Mouse (Mus musculus) embryonic facial prominence, embryonic 10.5 days (tissue): ENCODE measurements around the gene Tcea3. TPM values are rescaled to one million over a fixed set of nuclear protein-coding genes. Genes with fewer than 3 reads are reported as not detected.

Source experiments
- DNase-seq: peaks from one replicate; pipeline ENCODE4 v3.0.0-alpha.2; 2017; ENCODE audit warnings: low spot score
- H3K27ac ChIP-seq: fragments of 300-500 bp; sonication (generic); replicated peaks from 2 replicates; pipeline ENCODE4 v1.5.1; 2016; ENCODE audit warnings: mild to moderate bottlenecking
- H3K27me3 ChIP-seq: fragments of 300-500 bp; sonication (generic); replicated peaks from 2 replicates; pipeline ENCODE4 v1.6.1; 2016; ENCODE audit warnings: low read depth, mild to moderate bottlenecking; ENCODE audit not compliant: poor library complexity, severe bottlenecking
- H3K36me3 ChIP-seq: fragments of 300-500 bp; sonication (generic); replicated peaks from 2 replicates; pipeline ENCODE4 v1.6.1; 2016; ENCODE audit warnings: mild to moderate bottlenecking, moderate library complexity
- H3K4me1 ChIP-seq: fragments of 300-500 bp; sonication (generic); 2 replicates; pipeline ENCODE4 v1.6.1; 2016
- H3K4me3 ChIP-seq: fragments of 300-500 bp; sonication (generic); 2 replicates; pipeline ENCODE4 v1.5.1; 2016; ENCODE audit warnings: mild to moderate bottlenecking, moderate library complexity
- H3K9me3 ChIP-seq: fragments of 300-500 bp; sonication (generic); 2 replicates; pipeline ENCODE4 v1.6.1; 2016; ENCODE audit warnings: mild to moderate bottlenecking
- WGBS: fragments of 180-500 bp; shearing (Covaris S2); methylation state at CpG from one replicate; pipeline ENCODE4 v1.1.7; 2016; 5-methylcytosine and 5-hydroxymethylcytosine counted together
- polyA plus RNA-seq: library from polyadenylated mRNA; unstranded; fragments of >200 nt; fragmentation: Nextera tagmentation; extraction: Ambion mirVana; gene quantifications from 2 replicates; pipeline ENCODE4 v1.2.1, GENCODE M21; 2016

Gene Tcea3
- polyA plus RNA-seq, 1 experiment from 2014 or later: 0.97 TPM

DNA sequence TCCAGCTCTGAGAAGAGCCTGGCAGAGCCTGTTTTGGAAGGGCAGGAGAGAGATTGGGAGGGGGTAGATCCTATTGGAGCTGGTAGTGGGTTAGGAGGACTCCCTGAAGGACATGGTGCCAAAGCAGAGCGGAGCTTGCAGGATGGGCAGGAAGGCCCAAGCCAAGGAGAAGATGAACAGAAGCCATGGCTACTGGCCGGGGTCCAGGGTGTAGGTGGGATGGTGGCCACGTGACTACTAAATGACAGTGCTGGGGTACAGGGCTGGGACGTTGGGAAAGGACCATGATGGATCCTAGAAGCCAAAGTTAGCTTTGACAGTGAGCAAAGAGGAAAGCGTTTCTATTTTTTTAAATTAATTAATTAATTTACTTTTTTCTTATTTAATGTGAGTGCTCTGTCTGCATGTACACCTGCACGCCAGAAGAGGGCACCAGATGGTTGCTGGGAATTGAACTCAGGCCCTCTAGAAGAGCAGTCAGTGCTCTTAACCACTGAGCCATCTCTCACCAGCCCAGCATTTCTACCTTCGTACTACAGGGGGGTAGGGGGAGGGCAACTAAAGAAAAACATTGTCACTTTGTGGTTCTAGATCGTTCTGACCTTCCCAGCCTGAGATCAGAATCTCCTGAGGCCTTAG, 5.3 kb upstream of the Tcea3 start:
- no peak for DNase-seq
- Histone ChIP-seq H3K36me3 (0 out of 2 replicates have a peak, but pooled peaks cover 3% of the 10 kb centered on the region), H3K4me3 (no peak overlapping the region), H3K9me3 (peaks cover 2% of the 10 kb centered on the region; the same call in 1 of the 2 replicates), H3K27me3 (peaks cover 100% of the 10 kb centered on the region), H3K4me1 (peaks cover 44% of the 10 kb centered on the region), H3K27ac (no peak overlapping the region)
- WGBS: 46% methylated on average over 8 of the region's 8 CpGs

- 77% methylated on average over 7 of the region's 7 CpGs for WGBS
- peaks cover 100% of the 10 kb centered on the region for H3K27me3 ChIP-seq
- peaks cover 2% of the 10 kb centered on the region; the same call in 1 of the 2 replicates for H3K9me3 ChIP-seq
- no peak overlapping the region for H3K27ac ChIP-seq
- no peak for DNase-seq
- no peak overlapping the region for H3K4me3 ChIP-seq
- H3K36me3 ChIP-seq: 0 out of 2 replicates have a peak, but pooled peaks cover 3% of the 10 kb centered on the region
- peaks cover 46% of the 10 kb centered on the region for H3K4me1 ChIP-seq
Observed at GRCm38 (mm10) chr4:136242728-136243127, 4.8 kb upstream of the Tcea3 start.

DNA sequence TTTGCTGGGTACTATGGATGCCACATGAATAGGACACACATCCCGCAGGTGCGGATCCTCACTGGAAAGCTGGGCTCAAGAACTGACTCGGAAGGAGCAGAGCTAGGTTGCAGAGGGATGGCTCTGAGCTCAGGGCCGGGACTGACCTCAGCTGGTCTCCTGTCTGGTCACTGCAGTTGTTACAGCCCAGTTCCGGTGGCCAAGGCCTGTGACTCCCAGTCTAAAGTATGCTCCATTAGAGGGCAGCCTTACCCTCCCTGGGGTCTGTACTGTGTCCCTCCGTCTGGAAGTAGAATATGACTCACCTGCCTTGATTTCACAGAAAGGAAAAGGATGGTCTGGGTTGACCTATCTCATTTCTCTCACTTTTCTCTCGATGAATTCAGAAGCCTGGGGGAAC, 3.3 kb upstream of the Tcea3 start:
- no peak for DNase-seq
- Histone ChIP-seq H3K4me3 (no peak overlapping the region), H3K9me3 (peaks cover 2% of the 10 kb centered on the region; the same call in 1 of the 2 replicates), H3K27me3 (peaks cover 100% of the 10 kb centered on the region), H3K27ac (no peak overlapping the region), H3K4me1 (peaks cover 50% of the 10 kb centered on the region), H3K36me3 (0 out of 2 replicates have a peak, but pooled peaks cover under 1% of the 10 kb centered on the region)
- WGBS: 66% methylated on average over 7 of the region's 7 CpGs

DNA sequence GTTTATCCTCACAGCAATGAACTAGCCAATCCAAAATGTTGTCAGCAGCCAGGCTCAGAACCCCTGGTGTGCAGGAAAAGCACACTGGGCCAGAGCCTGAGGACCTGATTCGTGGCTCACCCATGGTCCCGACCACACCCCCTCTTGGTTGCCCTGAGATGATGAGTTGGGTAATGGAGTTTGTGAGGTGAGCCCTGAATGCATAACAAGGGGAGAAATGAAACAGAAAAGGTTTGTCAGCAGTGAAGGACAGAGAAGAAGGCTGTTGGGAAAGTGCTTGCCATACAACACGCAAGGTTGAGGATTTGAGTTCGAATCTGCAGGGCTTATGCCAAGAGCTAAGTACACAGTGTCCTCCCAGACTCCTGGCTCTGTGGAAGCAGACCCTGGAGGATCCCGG, 1.8 kb upstream of the Tcea3 start:
- WGBS: 33% methylated on average over 5 of the region's 5 CpGs
- DNase-seq: no peak
- Histone ChIP-seq H3K27ac (no peak overlapping the region), H3K36me3 (no peaks in the 10 kb centered on the region), H3K27me3 (peaks cover 100% of the 10 kb centered on the region), H3K4me1 (peaks cover 47% of the 10 kb centered on the region), H3K4me3 (no peak overlapping the region), H3K9me3 (no peaks in the 10 kb centered on the region)

DNA sequence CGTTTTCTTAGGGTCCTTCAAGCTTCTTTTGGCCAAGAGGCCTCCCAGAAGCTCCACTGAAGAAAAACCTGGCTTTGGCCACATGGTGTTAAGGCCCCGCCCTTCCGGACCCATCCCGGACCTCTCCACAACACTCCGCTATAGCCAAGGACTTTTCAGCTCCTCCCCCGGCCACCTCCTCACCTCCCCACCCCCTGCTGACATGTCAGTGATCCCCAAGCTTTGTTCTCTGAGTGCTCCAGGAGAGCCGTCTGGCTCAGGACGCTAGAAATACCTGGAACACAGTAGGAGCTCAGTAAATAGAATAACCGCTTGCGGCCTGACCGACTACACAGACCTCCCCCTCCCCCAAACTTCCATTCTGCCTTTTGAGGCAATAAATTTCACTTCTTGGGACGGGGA, 960 bp upstream of the Tcea3 start:
- WGBS: 2% methylated on average over 12 of the region's 12 CpGs
- H3K4me1 ChIP-seq: peaks cover 38% of the 10 kb centered on the region
- no peak overlapping the region for H3K27ac ChIP-seq
- peak overlapping the region; percentile 36 for H3K4me3 ChIP-seq
- peak; percentile 39 for DNase-seq
- peaks cover 100% of the 10 kb centered on the region for H3K27me3 ChIP-seq
- no peaks in the 10 kb centered on the region for H3K36me3 ChIP-seq
- no peaks in the 10 kb centered on the region for H3K9me3 ChIP-seq

GRCm38 (mm10) chr4:136247386-136247728, 172 bp upstream of the Tcea3 start:
- DNase-seq: no peak
- H3K27ac ChIP-seq: peak overlapping the region; percentile 26; the same call in 1 of the 2 replicates
- H3K9me3 ChIP-seq: no peaks in the 10 kb centered on the region
- H3K4me1 ChIP-seq: peaks cover 38% of the 10 kb centered on the region
- H3K4me3 ChIP-seq: peak overlapping the region; percentile 65
- WGBS: 2% methylated on average over 14 of the region's 14 CpGs
- H3K36me3 ChIP-seq: no peaks in the 10 kb centered on the region
- peaks cover 100% of the 10 kb centered on the region for H3K27me3 ChIP-seq

GRCm38 (mm10) chr4:136248464-136249331, 1.2 kb downstream of the Tcea3 start:
- peak; percentile 51 for DNase-seq
- Histone ChIP-seq H3K27me3 (peaks cover 91% of the 10 kb centered on the region), H3K36me3 (no peaks in the 10 kb centered on the region), H3K4me3 (peak overlapping the region; percentile 65), H3K9me3 (no peaks in the 10 kb centered on the region), H3K27ac (peak overlapping the region; percentile 26; the same call in 1 of the 2 replicates), H3K4me1 (peaks cover 44% of the 10 kb centered on the region)
- under 1% methylated on average over 37 of the region's 37 CpGs for WGBS

DNA sequence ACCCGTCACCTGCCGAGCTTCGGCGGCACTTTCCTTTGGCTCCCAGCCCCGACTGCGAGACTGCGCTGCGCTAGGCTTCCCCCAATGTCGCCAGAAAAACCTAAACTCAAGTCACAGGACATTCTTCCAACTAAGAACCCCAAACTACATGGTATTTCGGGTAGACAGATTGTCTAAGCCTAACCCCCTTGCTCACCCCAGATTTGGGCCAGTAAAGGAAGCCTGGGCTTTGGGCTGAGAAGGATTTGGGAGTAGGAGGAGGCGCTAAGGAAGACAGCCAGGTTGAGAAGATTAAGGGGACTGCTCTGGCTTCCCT, 1.8 kb downstream of the Tcea3 start:
- no peak for DNase-seq

DNA sequence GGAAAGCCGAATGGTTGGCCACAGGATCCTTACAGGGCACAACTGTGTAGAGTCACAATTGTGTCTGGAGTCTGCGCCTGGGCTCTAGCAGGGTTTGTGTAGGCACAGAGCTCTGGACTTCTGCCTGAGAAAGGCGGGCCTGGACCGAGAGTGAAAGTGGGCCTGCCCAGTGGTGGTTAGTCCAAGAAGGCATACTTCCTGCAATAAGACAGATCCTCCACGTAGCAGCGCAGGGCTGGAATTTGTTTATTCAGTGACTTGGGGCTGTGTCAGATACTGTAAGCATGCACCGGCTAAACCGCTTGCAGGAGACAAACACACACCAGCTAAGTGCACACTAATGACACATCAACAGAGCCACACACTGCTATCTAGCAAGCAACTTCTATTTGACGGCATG, 2.3 kb downstream of the Tcea3 start:
- Histone ChIP-seq H3K27ac (no peak overlapping the region), H3K27me3 (peaks cover 86% of the 10 kb centered on the region), H3K4me1 (peaks cover 44% of the 10 kb centered on the region), H3K4me3 (no peak overlapping the region), H3K36me3 (no peaks in the 10 kb centered on the region), H3K9me3 (no peaks in the 10 kb centered on the region)
- DNase-seq: no peak
- 36% methylated on average over 9 of the region's 9 CpGs for WGBS

More for the DNA sequence above, 1.8 kb downstream of the Tcea3 start:
- no peak overlapping the region for H3K27ac ChIP-seq
- peaks cover 44% of the 10 kb centered on the region for H3K4me1 ChIP-seq
- peaks cover 89% of the 10 kb centered on the region for H3K27me3 ChIP-seq
- H3K9me3 ChIP-seq: no peaks in the 10 kb centered on the region
- peak overlapping the region; percentile 65 for H3K4me3 ChIP-seq
- no peaks in the 10 kb centered on the region for H3K36me3 ChIP-seq
- WGBS: 3% methylated on average over 11 of the region's 11 CpGs

DNA sequence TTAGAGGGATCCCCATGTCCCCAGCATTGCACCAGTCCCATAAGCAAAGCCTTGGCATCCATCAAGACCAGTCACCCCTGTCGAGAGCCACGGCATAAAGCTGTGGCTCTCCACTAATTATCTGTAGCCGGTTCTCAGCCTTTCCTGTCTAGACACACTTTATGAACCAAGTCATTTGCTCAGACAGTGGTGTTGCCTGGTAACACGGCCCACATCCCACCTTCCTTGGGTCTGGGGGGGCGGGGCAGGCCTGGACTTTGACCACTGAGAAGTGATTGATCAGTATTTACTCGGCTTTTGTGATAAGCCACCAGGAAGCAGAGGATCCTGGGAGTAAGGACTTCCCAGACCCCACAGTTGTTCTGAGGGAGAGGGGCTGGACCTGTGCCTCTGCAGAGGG, 8.4 kb downstream of the Tcea3 start:
- WGBS: 71% methylated on average over 6 of the region's 6 CpGs
- no peak for DNase-seq
- Histone ChIP-seq H3K9me3 (no peaks in the 10 kb centered on the region), H3K4me3 (no peak overlapping the region), H3K27me3 (peaks cover 33% of the 10 kb centered on the region), H3K4me1 (peaks cover 12% of the 10 kb centered on the region; the same call in 1 of the 2 replicates), H3K36me3 (no peaks in the 10 kb centered on the region), H3K27ac (no peak overlapping the region)

DNA sequence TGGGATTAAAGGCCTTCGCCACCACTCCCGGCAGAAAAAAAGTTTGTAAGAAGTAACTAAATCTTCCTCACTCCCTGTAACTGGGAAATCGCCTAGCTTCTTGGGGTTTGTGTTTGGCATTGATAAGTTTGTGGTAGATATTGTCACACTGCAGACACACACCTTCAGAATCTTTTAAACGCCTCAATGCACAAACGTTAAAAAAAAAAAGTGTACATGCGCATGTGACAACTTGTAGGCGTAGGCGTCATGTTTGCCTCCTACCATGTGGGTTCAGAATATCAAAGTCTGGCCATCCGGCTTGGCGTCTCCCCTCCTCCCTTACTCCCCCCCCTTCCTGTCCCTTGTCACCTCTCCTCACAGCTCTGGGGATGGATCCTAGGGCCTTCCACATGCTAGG, 9.2 kb downstream of the Tcea3 start:
- Histone ChIP-seq H3K4me1 (peaks cover 12% of the 10 kb centered on the region; the same call in 1 of the 2 replicates), H3K27ac (no peak overlapping the region), H3K4me3 (no peak overlapping the region), H3K27me3 (peaks cover 25% of the 10 kb centered on the region), H3K36me3 (no peaks in the 10 kb centered on the region), H3K9me3 (no peaks in the 10 kb centered on the region)
- WGBS: 84% methylated on average over 10 of the region's 10 CpGs
- no peak for DNase-seq

GRCm38 (mm10) chr4:136259916-136260315, 12.4 kb downstream of the Tcea3 start:
- no peak for DNase-seq
- 55% methylated on average over 3 of the region's 3 CpGs for WGBS

More at GRCm38 (mm10) chr4:136259916-136260315, 12.4 kb downstream of the Tcea3 start:
- Histone ChIP-seq H3K4me3 (no peak overlapping the region), H3K27me3 (peaks cover 15% of the 10 kb centered on the region), H3K9me3 (no peaks in the 10 kb centered on the region), H3K4me1 (peaks cover 8% of the 10 kb centered on the region; the same call in 1 of the 2 replicates), H3K36me3 (no peaks in the 10 kb centered on the region), H3K27ac (no peak overlapping the region)
